In genomic region chr9:116928338-116928737, GRCm38 (mm10) we compare ENCODE assay signal across 18 mouse cellular contexts.
A peak's percentile ranks its signal among the peaks of the same experiment; 100 is the strongest.
DNase-seq lines count a peak whose midpoint lies in the region; ATAC-seq and TF ChIP-seq lines count a peak whose summit lies in the region.
"Had no signal": no experiment of that assay in that cellular context is flagged by ENCODE, and none has a peak within 500 bp of the region (broad histone marks: within the 10 kb centered on the region; RNA-seq: fewer than 3 reads in every experiment).

No protein-coding gene starts in this region.

- H3K9ac ChIP-seq in hindbrain, embryonic 13.5 days, result no peak overlapping the region
- H3K9ac ChIP-seq in hindbrain, postnatal 0 days (replicated peaks; ENCODE audit: low read length), result no peak overlapping the region
- H3K9ac ChIP-seq in limb, embryonic 14.5 days (ENCODE audit: low read depth, low read length, severe bottlenecking), result no peak overlapping the region
- H3K9ac ChIP-seq: embryonic facial prominence, embryonic 13.5 days; forebrain, embryonic 12.5 days; heart, embryonic 12.5 days; hindbrain, embryonic 14.5 days had no signal

- no peak for ATAC-seq in hindbrain, embryonic 13.5 days (ENCODE audit: low FRiP score)
- no peak for ATAC-seq in hindbrain, postnatal 0 days
- ATAC-seq in limb, embryonic 14.5 days (ENCODE audit: low FRiP score, low read depth), result no peak
- ATAC-seq: activated CD4-positive, CD25-positive, alpha-beta regulatory T cell, adult 4 months; intestine, embryonic 16.5 days; Patski had no signal

- no peak for TF ChIP-seq CTCF in hindbrain, postnatal 0 days (IDR thresholded peaks at IDR 0.05; ENCODE audit: low read depth)

- H3K4me3 ChIP-seq in hindbrain, embryonic 13.5 days, result no peak overlapping the region
- no peak overlapping the region for H3K4me3 ChIP-seq in hindbrain, postnatal 0 days (ENCODE audit: low read length)
- no peak overlapping the region for H3K4me3 ChIP-seq in limb, embryonic 14.5 days (replicated peaks; ENCODE audit: low read length)
- H3K4me3 ChIP-seq in hindbrain, embryonic 10.5 days, result no peak overlapping the region
- H3K4me3 ChIP-seq: embryonic facial prominence, embryonic 13.5 days; forebrain, embryonic 12.5 days; heart, embryonic 12.5 days had no signal

- no peaks in the 10 kb centered on the region for H3K9me3 ChIP-seq in hindbrain, embryonic 13.5 days
- no peaks in the 10 kb centered on the region for H3K9me3 ChIP-seq in hindbrain, postnatal 0 days (ENCODE audit: low read length)
- no peaks in the 10 kb centered on the region for H3K9me3 ChIP-seq in limb, embryonic 14.5 days (ENCODE audit: control insufficient read depth, low read length)
- 0 out of 2 replicates have a peak, but pooled peaks cover 2% of the 10 kb centered on the region for H3K9me3 ChIP-seq in hindbrain, embryonic 10.5 days
- H3K9me3 ChIP-seq: embryonic facial prominence, embryonic 13.5 days; forebrain, embryonic 12.5 days; heart, embryonic 12.5 days had no signal

- peaks cover 36% of the 10 kb centered on the region for H3K27me3 ChIP-seq in hindbrain, embryonic 13.5 days
- no peaks in the 10 kb centered on the region for H3K27me3 ChIP-seq in hindbrain, postnatal 0 days (ENCODE audit: insufficient read depth, low read length)
- no peaks in the 10 kb centered on the region for H3K27me3 ChIP-seq in limb, embryonic 14.5 days (ENCODE audit: control insufficient read depth, insufficient read depth, low read length)
- peaks cover 47% of the 10 kb centered on the region for H3K27me3 ChIP-seq in hindbrain, embryonic 10.5 days (ENCODE audit: insufficient read depth, poor library complexity, severe bottlenecking)
- H3K27me3 ChIP-seq: embryonic facial prominence, embryonic 13.5 days; heart, embryonic 12.5 days; Patski had no signal

- WGBS in hindbrain, embryonic 13.5 days, result 42% methylated on average over 10 of the region's 10 CpGs
- 33% methylated on average over 10 of the region's 10 CpGs for WGBS in hindbrain, postnatal 0 days
- 18% methylated on average over 10 of the region's 10 CpGs for WGBS in limb, embryonic 14.5 days
- 70% methylated on average over 10 of the region's 10 CpGs for WGBS in hindbrain, embryonic 10.5 days

- TF ChIP-seq POLR2A in limb, embryonic 14.5 days (IDR thresholded peaks at IDR 0.05; ENCODE audit: borderline replicate concordance, extremely low read depth, insufficient read depth, insufficient read length), result no peak

- DNase-seq in cerebellum, postnatal 14 days, result peak; percentile 31 to 45
- no peak for DNase-seq in cerebellum, adult 18-20 months
- no peak for DNase-seq in hindbrain, postnatal 0 days (ENCODE audit: low spot score)
- DNase-seq in retina, postnatal 1 day, result peak; percentile 64
- DNase-seq in retina, embryonic 14.5 days (ENCODE audit: low spot score), result no peak
- DNase-seq in limb, embryonic 14.5 days (ENCODE audit: low spot score), result peak; percentile 62
- no peak for DNase-seq in hindbrain, embryonic 10.5 days (ENCODE audit: low spot score)
- DNase-seq: adrenal gland, postnatal 14 days; cerebellum, adult 8-10 months; cerebellum, postnatal 36 days had no signal

- H3K4me2 ChIP-seq in hindbrain, embryonic 13.5 days, result no peak overlapping the region
- H3K4me2 ChIP-seq in hindbrain, postnatal 0 days (ENCODE audit: low read depth, low read length), result no peak overlapping the region
- H3K4me2 ChIP-seq in limb, embryonic 14.5 days (replicated peaks; ENCODE audit: low read depth, low read length, severe bottlenecking), result no peak overlapping the region
- H3K4me2 ChIP-seq: embryonic facial prominence, embryonic 13.5 days; forebrain, embryonic 12.5 days; heart, embryonic 12.5 days; hindbrain, embryonic 14.5 days had no signal

- 0 out of 2 replicates have a peak overlapping the region, but pooled peaks have one; percentile 42 for H3K27ac ChIP-seq in hindbrain, embryonic 13.5 days
- no peak overlapping the region for H3K27ac ChIP-seq in hindbrain, postnatal 0 days
- no peak overlapping the region for H3K27ac ChIP-seq in limb, embryonic 14.5 days (replicated peaks; ENCODE audit: low read depth, low read length)
- no peak overlapping the region for H3K27ac ChIP-seq in hindbrain, embryonic 10.5 days
- H3K27ac ChIP-seq: embryonic facial prominence, embryonic 13.5 days; forebrain, embryonic 12.5 days; hindbrain, embryonic 14.5 days had no signal

- 0 out of 2 replicates have a peak, but pooled peaks cover 3% of the 10 kb centered on the region for H3K4me1 ChIP-seq in hindbrain, embryonic 13.5 days (replicated peaks)
- no peaks in the 10 kb centered on the region for H3K4me1 ChIP-seq in hindbrain, postnatal 0 days (ENCODE audit: insufficient read depth, low read length)
- peaks cover 16% of the 10 kb centered on the region for H3K4me1 ChIP-seq in limb, embryonic 14.5 days (ENCODE audit: control insufficient read depth, insufficient read depth, low read length)
- no peaks in the 10 kb centered on the region for H3K4me1 ChIP-seq in hindbrain, embryonic 10.5 days (replicated peaks)

- H3K36me3 ChIP-seq in hindbrain, embryonic 13.5 days, result no peaks in the 10 kb centered on the region
- H3K36me3 ChIP-seq in hindbrain, postnatal 0 days (ENCODE audit: insufficient read depth, low read length), result no peaks in the 10 kb centered on the region
- H3K36me3 ChIP-seq in limb, embryonic 14.5 days (ENCODE audit: control insufficient read depth, insufficient read depth, low read length), result no peaks in the 10 kb centered on the region
- H3K36me3 ChIP-seq in hindbrain, embryonic 10.5 days, result no peaks in the 10 kb centered on the region
- H3K36me3 ChIP-seq: forebrain, embryonic 12.5 days had no signal

Comparison
In these comparisons a context has a peak if more than half of its experiments do, and no peak if none do; other contexts are left out.
1. DNase-seq: peak in cerebellum, postnatal 14 days (2 of 2), retina, postnatal 1 day (single experiment) and limb, embryonic 14.5 days (single experiment); none in cerebellum, adult 18-20 months (0 of 2), hindbrain, postnatal 0 days (single experiment), retina, embryonic 14.5 days (single experiment) and hindbrain, embryonic 10.5 days (single experiment).